Mouse (Mus musculus) c-Kit-positive CD71-positive TER-119-negative erythroid progenitor cells, embryonic 14.5 days (primary cell): ENCODE results near the gene Arhgap10.

Experiments
- DNase-seq: peaks from one replicate; pipeline ENCODE4 v3.0.0-alpha.2; 2013; ENCODE audit warnings: low read depth

Arhgap10 gene

GRCm38 (mm10) chr8:77215191-77215590, 302.6 kb downstream of the Arhgap10 start:
- DNase-seq = no peak

- no peak for DNase-seq
These were observed 303.1 kb downstream of the Arhgap10 start for GRCm38 (mm10) chr8:77214665-77215064.

- no peak for DNase-seq
These were observed 303.8 kb downstream of the Arhgap10 start for GRCm38 (mm10) chr8:77213893-77214464.

- DNase-seq = no peak
These were observed 308.5 kb downstream of the Arhgap10 start for GRCm38 (mm10) chr8:77209297-77209696.
